Mouse (Mus musculus): ENCODE data around the gene Pard3.

Pard3 gene

GRCm38 (mm10) chr8:127063551-127064360, at the start of gene Pard3:
Pard3 (plus strand) TSS chr8:127063893.
- peak; percentile 85 for DNase-seq (ENCODE audit: extremely low spot score)

- DNase-seq (ENCODE audit: extremely low spot score) = no peak
Measured at GRCm38 (mm10) chr8:127021830-127022229, 41.9 kb upstream of the Pard3 start.

- DNase-seq (ENCODE audit: extremely low spot score) = no peak
Measured at GRCm38 (mm10) chr8:127025256-127025717, 38.4 kb upstream of the Pard3 start.

- DNase-seq (ENCODE audit: extremely low spot score) = no peak
Measured at GRCm38 (mm10) chr8:127025775-127026174, 37.9 kb upstream of the Pard3 start.

GRCm38 (mm10) chr8:127031476-127031875, 32.2 kb upstream of the Pard3 start:
- no peak for DNase-seq (ENCODE audit: extremely low spot score)

- DNase-seq (ENCODE audit: extremely low spot score) = no peak
Measured at GRCm38 (mm10) chr8:127038928-127039327, 24.8 kb upstream of the Pard3 start.

GRCm38 (mm10) chr8:127049996-127050395, 13.7 kb upstream of the Pard3 start:
- no peak for DNase-seq (ENCODE audit: extremely low spot score)

GRCm38 (mm10) chr8:127052132-127052531, 11.6 kb upstream of the Pard3 start:
- DNase-seq (ENCODE audit: extremely low spot score) = no peak

GRCm38 (mm10) chr8:127055081-127055480, 8.6 kb upstream of the Pard3 start:
- DNase-seq (ENCODE audit: extremely low spot score) = no peak

GRCm38 (mm10) chr8:127058759-127059158, 4.9 kb upstream of the Pard3 start:
- no peak for DNase-seq (ENCODE audit: extremely low spot score)

GRCm38 (mm10) chr8:127059826-127060225, 3.9 kb upstream of the Pard3 start:
- DNase-seq (ENCODE audit: extremely low spot score) = no peak

GRCm38 (mm10) chr8:127064361-127065112, 844 bp downstream of the Pard3 start:
- peak; percentile 83 for DNase-seq (ENCODE audit: extremely low spot score)

- DNase-seq (ENCODE audit: extremely low spot score) = no peak
Measured at GRCm38 (mm10) chr8:127065113-127065473, 1.4 kb downstream of the Pard3 start.

- DNase-seq (ENCODE audit: extremely low spot score) = no peak
Measured at GRCm38 (mm10) chr8:127065791-127066190, 2.1 kb downstream of the Pard3 start.

- DNase-seq (ENCODE audit: extremely low spot score) = no peak
Measured at GRCm38 (mm10) chr8:127066501-127066900, 2.8 kb downstream of the Pard3 start.

- no peak for DNase-seq (ENCODE audit: extremely low spot score)
Measured at GRCm38 (mm10) chr8:127068719-127069118, 5.0 kb downstream of the Pard3 start.

- no peak for DNase-seq (ENCODE audit: extremely low spot score)
Measured at GRCm38 (mm10) chr8:127070225-127070624, 6.5 kb downstream of the Pard3 start.

GRCm38 (mm10) chr8:127073052-127073618, 9.4 kb downstream of the Pard3 start:
- no peak for DNase-seq (ENCODE audit: extremely low spot score)

GRCm38 (mm10) chr8:127076511-127076910, 12.8 kb downstream of the Pard3 start:
- no peak for DNase-seq (ENCODE audit: extremely low spot score)

GRCm38 (mm10) chr8:127079244-127079805, 15.6 kb downstream of the Pard3 start:
- DNase-seq (ENCODE audit: extremely low spot score) = no peak

GRCm38 (mm10) chr8:127081297-127081696, 17.6 kb downstream of the Pard3 start:
- no peak for DNase-seq (ENCODE audit: extremely low spot score)

GRCm38 (mm10) chr8:127082486-127082885, 18.8 kb downstream of the Pard3 start:
- DNase-seq (ENCODE audit: extremely low spot score) = no peak
